Mouse (Mus musculus) heart, postnatal 36 days (tissue): ENCODE results near the gene Rassf5. TPM values are rescaled to one million over a fixed set of nuclear protein-coding genes. Genes with fewer than 3 reads are reported as not detected.
"Not testable (repeated sequence)": the region's sequence is repeated elsewhere in the genome, so short reads cannot be mapped to it uniquely, and the experiment has no call there.

ENCODE experiments used
- DNase-seq, 2 experiments: peaks; one replicate each; pipeline ENCODE4 v3.0.0; 2021 to 2022
- intact Hi-C: fragments of 180-260 bp; cut with DNase I; formaldehyde crosslinking; loops from one replicate; pipeline ENCODE4 v1.15.1; 2025
- total RNA-seq, 2 experiments: library from RNA; stranded (reverse); gene quantifications; 2 replicates each; pipeline ENCODE4 v1.2.3; 2021

Rassf5 gene
- total RNA-seq, 2 experiments from 2014 or later = 1.7 to 1.8 TPM

- DNase-seq, intact Hi-C loops: not testable (repeated sequence)
These were observed 99.8 kb downstream of the Rassf5 start for GRCm38 (mm10) chr1:131145222-131145621.

- intact Hi-C loops = no loop called here
These were observed 102.6 kb downstream of the Rassf5 start for GRCm38 (mm10) chr1:131142472-131142871.

GRCm38 (mm10) chr1:131141449-131141848, 103.6 kb downstream of the Rassf5 start:
- intact Hi-C loops = no loop called here
- no peak for DNase-seq

More at GRCm38 (mm10) chr1:131142472-131142871, 102.6 kb downstream of the Rassf5 start:
- no peak for DNase-seq

GRCm38 (mm10) chr1:131139102-131140095, 105.7 kb downstream of the Rassf5 start:
- DNase-seq = no peak
- intact Hi-C loops = loop anchor here (5.0 kb wide), 1 partner anchor 152 kb away; no protein-coding TSS in a partner anchor

- DNase-seq = peak; percentile 91 to 94
- intact Hi-C loops = loop anchor here (5.0 kb wide), 1 partner anchor 151 kb away; no protein-coding TSS in a partner anchor
These were observed 106.7 kb downstream of the Rassf5 start, which contains the start of gene Dyrk3 for GRCm38 (mm10) chr1:131138191-131139016. Dyrk3 (minus strand) TSS chr1:131138340.

DNA sequence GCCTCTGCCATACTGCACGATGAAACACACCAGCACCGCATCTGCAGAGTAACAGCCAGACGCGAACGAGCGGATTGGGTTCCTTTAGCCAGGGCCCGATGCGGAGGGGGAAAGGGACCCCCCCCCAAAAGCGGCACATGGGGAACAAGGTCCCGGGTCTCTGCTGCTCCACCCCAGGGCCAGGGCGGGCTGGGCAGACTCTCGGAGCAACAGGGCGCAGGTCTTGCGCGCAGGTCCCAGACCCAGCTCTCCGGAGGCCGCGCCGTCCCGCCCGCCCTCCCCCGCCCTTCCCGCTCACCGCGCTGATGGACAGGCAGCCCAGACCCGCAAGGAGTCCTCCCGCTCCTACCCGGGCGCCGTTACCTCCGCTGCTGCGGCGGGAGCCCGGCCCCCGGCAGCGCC, 107.3 kb downstream of the Rassf5 start:
- DNase-seq = no peak
- intact Hi-C loops = loop anchor here (5.0 kb wide), 1 partner anchor 150 kb away; no protein-coding TSS in a partner anchor

- intact Hi-C loops = loop anchor here (5.0 kb wide), 1 partner anchor 150 kb away; no protein-coding TSS in a partner anchor
These were observed 107.9 kb downstream of the Rassf5 start for GRCm38 (mm10) chr1:131137111-131137510.

GRCm38 (mm10) chr1:131135960-131136629, 109.0 kb downstream of the Rassf5 start:
- DNase-seq = no peak
- intact Hi-C loops = loop anchor here (5.0 kb wide), 1 partner anchor 149 kb away; no protein-coding TSS in a partner anchor

More at GRCm38 (mm10) chr1:131137111-131137510, 107.9 kb downstream of the Rassf5 start:
- no peak for DNase-seq

- intact Hi-C loops = loop anchor here (5.0 kb wide), 1 partner anchor 148 kb away; no protein-coding TSS in a partner anchor
- no peak for DNase-seq
These were observed 110.0 kb downstream of the Rassf5 start for GRCm38 (mm10) chr1:131134942-131135522.

GRCm38 (mm10) chr1:131134231-131134630, 110.8 kb downstream of the Rassf5 start:
- no peak for DNase-seq
- intact Hi-C loops = no loop called here

Other genes with a start within 250 kb of the Rassf5 start
- not detected for gene Il10, start 225.4 kb downstream of the Rassf5 start, total RNA-seq
- 100 to 1,000 TPM; 292 to 300 TPM for gene Mapkapk2, start 147.4 kb downstream of the Rassf5 start, total RNA-seq
- gene Dyrk3, start 106.9 kb downstream of the Rassf5 start, total RNA-seq = under 1 TPM; 0.14 to 0.33 TPM
- 10 to 100 TPM; 34.0 to 39.3 TPM for gene Eif2d, start 92.1 kb downstream of the Rassf5 start, total RNA-seq
- 1 to 10 TPM in 1 of 2 experiments, under 1 TPM in 1; 0.89 to 1.6 TPM for gene Ikbke, start 34.3 kb upstream of the Rassf5 start, total RNA-seq